Mouse (Mus musculus) lung, postnatal 25 days (tissue): ENCODE measurements around the gene Aco2.
"Not testable (repeated sequence)": the region's sequence is repeated elsewhere in the genome, so short reads cannot be mapped to it uniquely, and the experiment has no call there.

Experiments used
- DNase-seq: peaks from one replicate; pipeline ENCODE4 v3.0.0; 2022; ENCODE audit warnings: low spot score

Gene Aco2

GRCm38 (mm10) chr15:81879531-81880401 lies 7.7 kb downstream of the Aco2 start:
- DNase-seq: no peak

GRCm38 (mm10) chr15:81882348-81882747 lies 10.2 kb downstream of the Aco2 start:
- DNase-seq: no peak

- no peak for DNase-seq
These were observed 13.4 kb downstream of the Aco2 start for GRCm38 (mm10) chr15:81885418-81885934.

- peak; percentile 48 for DNase-seq
These were observed 14.9 kb downstream of the Aco2 start for GRCm38 (mm10) chr15:81886795-81887550.

GRCm38 (mm10) chr15:81889175-81889574 lies 17.1 kb downstream of the Aco2 start:
- no peak for DNase-seq

- DNase-seq: no peak
These were observed 19.2 kb downstream of the Aco2 start for GRCm38 (mm10) chr15:81891140-81891802.

GRCm38 (mm10) chr15:81891822-81892580 lies 19.9 kb downstream of the Aco2 start:
- no peak for DNase-seq

GRCm38 (mm10) chr15:81894002-81894401 lies 21.9 kb downstream of the Aco2 start:
- peak; percentile 85 for DNase-seq

- no peak for DNase-seq
These were observed 24.3 kb downstream of the Aco2 start for GRCm38 (mm10) chr15:81896407-81896806.

- DNase-seq: no peak
These were observed 25.6 kb downstream of the Aco2 start for GRCm38 (mm10) chr15:81897607-81898285.

GRCm38 (mm10) chr15:81898751-81899150 lies 26.6 kb downstream of the Aco2 start:
- no peak for DNase-seq

GRCm38 (mm10) chr15:81904939-81905338 lies 32.8 kb downstream of the Aco2 start:
- peak; percentile 72 for DNase-seq

GRCm38 (mm10) chr15:81907953-81908352 lies 35.8 kb downstream of the Aco2 start:
- DNase-seq: no peak

- DNase-seq: not testable (repeated sequence)
These were observed 36.7 kb downstream of the Aco2 start for GRCm38 (mm10) chr15:81908767-81909166.

GRCm38 (mm10) chr15:81912498-81912897 lies 40.4 kb downstream of the Aco2 start:
- DNase-seq: no peak

- DNase-seq: no peak
These were observed 42.6 kb downstream of the Aco2 start for GRCm38 (mm10) chr15:81914668-81915067.

GRCm38 (mm10) chr15:81915663-81916062 lies 43.6 kb downstream of the Aco2 start:
- DNase-seq: no peak

- no peak for DNase-seq
These were observed 45.1 kb downstream of the Aco2 start for GRCm38 (mm10) chr15:81917201-81917600.

GRCm38 (mm10) chr15:81917621-81918463 lies 45.7 kb downstream of the Aco2 start:
- peak; percentile 71 for DNase-seq

GRCm38 (mm10) chr15:81919062-81919461 lies 47.0 kb downstream of the Aco2 start:
- DNase-seq: no peak
